Mouse (Mus musculus): Measurements from ENCODE around the gene Ube2g2. TPM values are rescaled to one million over a fixed set of nuclear protein-coding genes. Genes with fewer than 3 reads are reported as not detected.

The Ube2g2 gene
- polyA plus RNA-seq, 1 experiment, result not detected

DNA sequence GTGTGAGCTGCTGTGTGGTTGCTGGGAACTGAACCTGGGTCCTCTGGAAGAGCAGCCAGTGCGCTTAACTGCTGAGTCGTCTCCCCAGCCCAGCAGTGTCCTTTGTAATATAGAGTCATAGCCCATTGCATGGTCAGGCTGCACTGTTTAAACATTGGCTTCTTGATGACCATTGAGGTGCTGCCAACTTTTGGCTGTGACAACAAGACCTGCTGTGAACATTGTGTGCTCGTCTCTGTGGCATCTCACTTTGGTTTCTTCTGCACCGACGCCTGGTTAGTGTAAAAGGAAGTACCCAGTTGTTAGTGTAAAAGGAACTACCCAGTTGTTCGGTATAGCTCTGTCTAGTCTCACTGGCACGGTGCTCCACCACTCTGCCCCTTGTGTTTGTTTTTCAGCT lies 4.5 kb downstream of the Ube2g2 start:
- TF ChIP-seq POLR2A (IDR thresholded peaks at IDR 0.05; ENCODE audit: insufficient read depth, low read depth, low read length) (no peak), CTCF (IDR thresholded peaks at IDR 0.05; ENCODE audit: insufficient read depth, low read depth, low read length) (no peak)
- 50% methylated on average over 7 of the region's 7 CpGs for WGBS
- H3K27ac ChIP-seq (ENCODE audit: insufficient read depth, low read depth, low read length), result no peak overlapping the region
- H3K4me3 ChIP-seq (ENCODE audit: insufficient read depth, low read depth, low read length), result no peak overlapping the region
- H3K4me1 ChIP-seq (ENCODE audit: control insufficient read depth, insufficient read depth, low read length), result peaks cover 21% of the 10 kb centered on the region

DNA sequence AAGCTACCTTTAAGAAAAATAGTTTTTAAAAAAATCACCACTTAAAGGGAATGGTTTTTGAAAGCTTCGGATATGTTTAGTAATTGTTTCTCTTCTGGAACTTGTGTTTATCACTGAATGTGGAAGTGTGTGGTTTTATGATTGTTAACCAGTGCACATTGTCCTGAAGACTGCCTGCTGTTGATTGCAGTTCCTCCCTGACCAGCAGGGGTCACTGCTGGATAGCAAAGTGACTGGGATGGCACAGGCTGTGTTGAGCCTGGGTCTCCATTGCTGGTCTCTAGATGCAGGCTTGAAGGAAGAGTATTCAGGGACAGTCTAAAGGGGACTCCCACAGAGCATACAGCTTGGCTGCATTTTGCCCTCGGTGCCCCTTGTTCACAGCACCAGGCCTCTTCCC lies 5.4 kb downstream of the Ube2g2 start:
- 18% methylated on average over 2 of the region's 2 CpGs for WGBS

DNA sequence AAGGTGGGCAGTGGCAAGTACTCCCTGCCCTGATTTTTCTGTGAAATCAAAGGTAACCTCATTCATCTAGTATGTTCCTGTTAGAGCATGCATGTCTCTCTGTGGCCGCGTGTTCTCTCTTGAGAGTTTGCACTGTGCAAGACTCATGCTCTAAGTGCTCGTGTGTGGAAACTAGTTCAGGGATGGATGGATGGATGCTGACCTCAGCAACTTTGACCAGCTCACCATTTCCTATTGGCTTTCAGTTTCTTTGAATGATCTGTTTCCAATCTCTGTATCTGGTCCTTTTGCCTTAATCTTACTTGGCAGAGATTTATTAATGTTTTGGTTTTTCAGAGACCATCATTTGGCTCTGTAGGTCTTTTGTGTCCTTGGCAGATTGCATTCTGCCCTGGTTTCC lies 7.1 kb downstream of the Ube2g2 start:
- no peak for TF ChIP-seq CTCF (IDR thresholded peaks at IDR 0.05; ENCODE audit: insufficient read depth, low read depth, low read length)
- no peak for TF ChIP-seq POLR2A (IDR thresholded peaks at IDR 0.05; ENCODE audit: insufficient read depth, low read depth, low read length)
- WGBS, result 91% methylated on average over 3 of the region's 3 CpGs
- Histone ChIP-seq H3K27ac (ENCODE audit: insufficient read depth, low read depth, low read length) (no peak overlapping the region), H3K4me1 (ENCODE audit: control insufficient read depth, insufficient read depth, low read length) (peaks cover 12% of the 10 kb centered on the region), H3K4me3 (ENCODE audit: insufficient read depth, low read depth, low read length) (no peak overlapping the region)

More for the DNA sequence above, 5.4 kb downstream of the Ube2g2 start:
- TF ChIP-seq POLR2A (IDR thresholded peaks at IDR 0.05; ENCODE audit: insufficient read depth, low read depth, low read length) (no peak), CTCF (IDR thresholded peaks at IDR 0.05; ENCODE audit: insufficient read depth, low read depth, low read length) (peak; percentile 79)
- H3K4me1 ChIP-seq (ENCODE audit: control insufficient read depth, insufficient read depth, low read length), result peaks cover 18% of the 10 kb centered on the region
- no peak overlapping the region for H3K4me3 ChIP-seq (ENCODE audit: insufficient read depth, low read depth, low read length)
- no peak overlapping the region for H3K27ac ChIP-seq (ENCODE audit: insufficient read depth, low read depth, low read length)

GRCm38 (mm10) chr10:77629970-77630369 lies 7.9 kb downstream of the Ube2g2 start:
- H3K27ac ChIP-seq (ENCODE audit: insufficient read depth, low read depth, low read length), result no peak overlapping the region
- TF ChIP-seq POLR2A (IDR thresholded peaks at IDR 0.05; ENCODE audit: insufficient read depth, low read depth, low read length) (no peak), CTCF (IDR thresholded peaks at IDR 0.05; ENCODE audit: insufficient read depth, low read depth, low read length) (no peak)
- peaks cover 8% of the 10 kb centered on the region for H3K4me1 ChIP-seq (ENCODE audit: control insufficient read depth, insufficient read depth, low read length)
- no peak overlapping the region for H3K4me3 ChIP-seq (ENCODE audit: insufficient read depth, low read depth, low read length)
- 89% methylated on average over 1 of the region's 1 CpGs for WGBS

DNA sequence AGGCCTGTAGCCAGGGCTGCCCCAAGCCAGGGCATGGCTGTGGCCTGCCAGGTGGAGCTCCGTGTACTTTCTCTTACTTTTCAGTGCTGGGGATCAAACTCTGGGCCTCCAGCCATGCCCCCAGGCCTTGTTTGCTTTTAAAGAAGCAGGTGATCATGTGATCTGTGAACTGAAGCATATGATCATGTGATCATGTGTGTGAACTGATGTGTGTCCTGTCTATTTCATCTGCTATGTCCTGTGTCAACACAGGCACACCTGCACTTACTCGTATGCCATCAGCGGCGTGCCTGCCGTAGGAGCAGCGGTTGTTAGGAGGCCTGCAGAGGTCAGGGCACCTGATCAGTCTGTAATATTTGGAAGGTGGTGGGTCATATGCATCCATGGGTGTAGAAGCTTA lies 11.9 kb downstream of the Ube2g2 start:
- H3K27ac ChIP-seq (ENCODE audit: insufficient read depth, low read depth, low read length), result no peak overlapping the region
- TF ChIP-seq POLR2A (IDR thresholded peaks at IDR 0.05; ENCODE audit: insufficient read depth, low read depth, low read length) (no peak), CTCF (IDR thresholded peaks at IDR 0.05; ENCODE audit: insufficient read depth, low read depth, low read length) (no peak)
- H3K4me3 ChIP-seq (ENCODE audit: insufficient read depth, low read depth, low read length), result no peak overlapping the region
- 82% methylated on average over 6 of the region's 6 CpGs for WGBS
- peaks cover 8% of the 10 kb centered on the region; the same call in 1 of the 2 replicates for H3K4me1 ChIP-seq (ENCODE audit: control insufficient read depth, insufficient read depth, low read length)

- Histone ChIP-seq H3K4me3 (ENCODE audit: insufficient read depth, low read depth, low read length) (no peak overlapping the region), H3K27ac (ENCODE audit: insufficient read depth, low read depth, low read length) (no peak overlapping the region), H3K4me1 (ENCODE audit: control insufficient read depth, insufficient read depth, low read length) (peaks cover 9% of the 10 kb centered on the region; the same call in 1 of the 2 replicates)
- TF ChIP-seq CTCF (IDR thresholded peaks at IDR 0.05; ENCODE audit: insufficient read depth, low read depth, low read length) (no peak), POLR2A (IDR thresholded peaks at IDR 0.05; ENCODE audit: insufficient read depth, low read depth, low read length) (no peak)
- WGBS, result 41% methylated on average over 13 of the region's 13 CpGs
Observed at GRCm38 (mm10) chr10:77634452-77635231, 12.6 kb downstream of the Ube2g2 start.

DNA sequence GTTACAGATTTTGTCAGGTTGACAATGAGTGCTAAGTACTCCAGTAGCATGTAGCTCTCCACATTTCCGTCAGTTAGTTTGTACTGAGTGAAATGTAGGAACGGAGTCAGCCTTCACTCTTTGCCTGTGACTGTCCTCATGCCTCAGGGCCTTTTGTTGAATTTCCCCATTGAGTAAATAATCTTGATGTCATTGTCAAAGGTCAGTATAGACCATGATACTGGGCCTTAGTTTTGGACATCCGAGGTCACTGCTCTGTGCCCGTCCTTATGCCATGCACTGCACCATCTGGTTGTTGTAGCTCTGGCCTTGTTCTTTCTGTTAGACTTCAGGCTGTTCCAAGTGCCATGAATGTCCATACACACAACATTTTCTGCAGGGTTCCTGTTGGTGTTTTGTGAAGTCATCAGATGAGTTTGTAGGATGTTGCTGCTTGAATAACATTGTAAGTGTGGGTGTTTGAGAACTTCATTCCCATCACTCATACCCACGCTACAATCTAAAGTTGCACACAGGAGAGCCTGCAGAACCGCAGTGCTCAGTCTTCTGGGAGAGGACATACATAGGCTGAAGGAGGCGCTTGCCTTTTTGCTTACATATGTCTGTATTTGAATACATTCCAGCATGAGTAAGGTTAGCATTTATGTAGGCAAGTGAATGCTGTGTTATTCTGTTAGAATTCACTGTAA lies 14.3 kb downstream of the Ube2g2 start:
- no peak overlapping the region for H3K4me3 ChIP-seq (ENCODE audit: insufficient read depth, low read depth, low read length)
- H3K4me1 ChIP-seq (ENCODE audit: control insufficient read depth, insufficient read depth, low read length), result peaks cover 9% of the 10 kb centered on the region; the same call in 1 of the 2 replicates
- TF ChIP-seq POLR2A (IDR thresholded peaks at IDR 0.05; ENCODE audit: insufficient read depth, low read depth, low read length), result no peak
- no peak for TF ChIP-seq CTCF (IDR thresholded peaks at IDR 0.05; ENCODE audit: insufficient read depth, low read depth, low read length)
- no peak overlapping the region for H3K27ac ChIP-seq (ENCODE audit: insufficient read depth, low read depth, low read length)
- WGBS, result 90% methylated on average over 7 of the region's 7 CpGs

DNA sequence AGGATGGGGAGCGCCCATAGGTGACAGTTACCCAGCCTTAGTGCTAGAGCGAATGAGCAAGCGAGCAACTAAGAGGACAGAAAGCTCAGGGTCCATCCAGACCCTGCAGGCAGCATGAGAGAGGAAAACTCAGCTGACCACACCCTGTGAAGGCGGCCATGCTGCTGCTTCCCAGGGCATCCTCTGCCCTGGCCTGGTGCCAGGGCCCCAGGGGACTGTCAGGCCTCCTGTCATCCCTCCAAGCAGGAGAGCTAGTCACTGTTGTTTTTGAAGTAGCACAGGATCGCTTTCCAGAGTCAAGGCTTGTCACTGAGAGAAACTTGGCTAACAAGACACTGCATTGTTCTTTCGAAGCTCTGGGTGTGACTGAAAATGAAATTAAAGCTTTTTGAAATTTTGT lies 16.9 kb downstream of the Ube2g2 start:
- TF ChIP-seq CTCF (IDR thresholded peaks at IDR 0.05; ENCODE audit: insufficient read depth, low read depth, low read length) (no peak), POLR2A (IDR thresholded peaks at IDR 0.05; ENCODE audit: insufficient read depth, low read depth, low read length) (no peak)
- H3K4me1 ChIP-seq (ENCODE audit: control insufficient read depth, insufficient read depth, low read length), result peaks cover 9% of the 10 kb centered on the region; the same call in 1 of the 2 replicates
- no peak overlapping the region for H3K27ac ChIP-seq (ENCODE audit: insufficient read depth, low read depth, low read length)
- 75% methylated on average over 6 of the region's 6 CpGs for WGBS
- no peak overlapping the region for H3K4me3 ChIP-seq (ENCODE audit: insufficient read depth, low read depth, low read length)

DNA sequence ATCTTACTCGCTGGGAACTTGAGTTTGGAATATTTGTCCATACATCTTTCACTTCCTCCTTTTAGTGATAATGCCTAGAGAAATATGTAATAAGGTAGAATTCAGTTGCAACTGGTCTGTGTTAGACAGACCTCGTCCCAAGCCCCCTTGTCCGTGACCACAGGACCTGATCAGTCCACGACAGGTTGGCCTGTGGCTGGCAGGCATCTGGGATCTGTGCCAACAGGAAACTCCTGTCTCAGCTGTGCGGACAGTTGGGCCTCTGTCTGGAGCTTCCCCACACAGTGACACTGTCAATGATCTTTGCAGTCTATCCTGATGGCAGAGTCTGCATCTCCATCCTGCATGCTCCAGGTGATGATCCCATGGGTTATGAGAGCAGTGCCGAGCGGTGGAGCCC lies 21.1 kb downstream of the Ube2g2 start:
- TF ChIP-seq POLR2A (IDR thresholded peaks at IDR 0.05; ENCODE audit: insufficient read depth, low read depth, low read length) (no peak), CTCF (IDR thresholded peaks at IDR 0.05; ENCODE audit: insufficient read depth, low read depth, low read length) (no peak)
- no peak overlapping the region for H3K27ac ChIP-seq (ENCODE audit: insufficient read depth, low read depth, low read length)
- peaks cover 4% of the 10 kb centered on the region; the same call in 1 of the 2 replicates for H3K4me1 ChIP-seq (ENCODE audit: control insufficient read depth, insufficient read depth, low read length)
- no peak overlapping the region for H3K4me3 ChIP-seq (ENCODE audit: insufficient read depth, low read depth, low read length)
- 76% methylated on average over 7 of the region's 7 CpGs for WGBS
